Comparison of ENCODE assay signal across 10 mouse cellular contexts in genomic region chr6:100432688-100433533, GRCm38 (mm10).
DNase-seq lines count a peak whose midpoint lies in the region; ATAC-seq lines count a peak whose summit lies in the region.
"Had no signal": no experiment of that assay in that cellular context is flagged by ENCODE, and none has a peak within 500 bp of the region (broad histone marks: within the 10 kb centered on the region; RNA-seq: fewer than 3 reads in every experiment).

No protein-coding gene starts in this region.

- peaks cover 7% of the 10 kb centered on the region; the same call in 1 of the 2 replicates for H3K27me3 ChIP-seq in kidney, embryonic 16.5 days (ENCODE audit: insufficient read depth, low read length)
- H3K27me3 ChIP-seq in embryonic facial prominence, embryonic 14.5 days (replicated peaks; ENCODE audit: control insufficient read depth, insufficient read depth, low read length) = 0 out of 2 replicates have a peak, but pooled peaks cover 10% of the 10 kb centered on the region
- H3K27me3 ChIP-seq in liver, embryonic 11.5 days (replicated peaks; ENCODE audit: control insufficient read depth, insufficient read depth, low read length) = no peaks in the 10 kb centered on the region; the same call in 1 of the 2 replicates

- no peak for DNase-seq in kidney, adult 11 months
- DNase-seq in embryonic facial prominence, embryonic 14.5 days (ENCODE audit: low spot score) = peak; percentile 63
- no peak for DNase-seq in liver, embryonic 11.5 days (ENCODE audit: low spot score)
- DNase-seq in retina, embryonic 14.5 days (ENCODE audit: low spot score) = peak; percentile 83
- DNase-seq in thymus, postnatal 0 days (ENCODE audit: low spot score) = no peak
- DNase-seq in cerebellum, adult 18-20 months = no peak
- DNase-seq: adrenal gland, adult 8-10 months; thymus, postnatal 36 days had no signal

- peak; percentile 39 for ATAC-seq in kidney, embryonic 16.5 days (ENCODE audit: low FRiP score, low TSS enrichment)
- peak; percentile 60; the same call in 1 of the 2 replicates for ATAC-seq in embryonic facial prominence, embryonic 14.5 days (ENCODE audit: low read depth)
- peak; percentile 76 for ATAC-seq in liver, embryonic 11.5 days (replicated peaks; ENCODE audit: low FRiP score)
- no peak for ATAC-seq in erythroblast, adult 5-6 weeks (replicated peaks; ENCODE audit: low FRiP score, poor library complexity, severe bottlenecking)

- H3K9me3 ChIP-seq in kidney, embryonic 16.5 days (ENCODE audit: low read length) = no peaks in the 10 kb centered on the region
- no peaks in the 10 kb centered on the region for H3K9me3 ChIP-seq in embryonic facial prominence, embryonic 14.5 days (ENCODE audit: control insufficient read depth, low read length)
- H3K9me3 ChIP-seq in liver, embryonic 11.5 days (ENCODE audit: control insufficient read depth, low read length) = no peaks in the 10 kb centered on the region

- 22% methylated on average over 17 of the region's 17 CpGs for WGBS in kidney, embryonic 16.5 days
- 29% methylated on average over 17 of the region's 17 CpGs for WGBS in embryonic facial prominence, embryonic 14.5 days
- WGBS in liver, embryonic 11.5 days = 39% methylated on average over 17 of the region's 17 CpGs

- peaks cover 19% of the 10 kb centered on the region for H3K4me1 ChIP-seq in kidney, embryonic 16.5 days (ENCODE audit: insufficient read depth, low read length)
- H3K4me1 ChIP-seq in embryonic facial prominence, embryonic 14.5 days (ENCODE audit: control insufficient read depth, insufficient read depth, low read length) = peaks cover 15% of the 10 kb centered on the region
- H3K4me1 ChIP-seq in liver, embryonic 11.5 days (replicated peaks; ENCODE audit: control insufficient read depth, insufficient read depth, low read length) = peaks cover under 1% of the 10 kb centered on the region; the same call in 1 of the 2 replicates

- H3K36me3 ChIP-seq in kidney, embryonic 16.5 days (ENCODE audit: insufficient read depth, low read length) = no peaks in the 10 kb centered on the region
- H3K36me3 ChIP-seq in embryonic facial prominence, embryonic 14.5 days (ENCODE audit: control insufficient read depth, insufficient read depth, low read length) = no peaks in the 10 kb centered on the region
- H3K36me3 ChIP-seq in liver, embryonic 11.5 days (ENCODE audit: control insufficient read depth, insufficient read depth, low read length) = no peaks in the 10 kb centered on the region

- no peak overlapping the region for H3K27ac ChIP-seq in kidney, embryonic 16.5 days (ENCODE audit: low read length)
- no peak overlapping the region for H3K27ac ChIP-seq in embryonic facial prominence, embryonic 14.5 days (replicated peaks; ENCODE audit: low read depth, low read length)
- peak overlapping the region; percentile 29; the same call in 1 of the 2 replicates for H3K27ac ChIP-seq in liver, embryonic 11.5 days (ENCODE audit: low read depth, low read length)

- no peak overlapping the region for H3K4me2 ChIP-seq in kidney, embryonic 16.5 days (replicated peaks; ENCODE audit: low read depth, low read length)
- H3K4me2 ChIP-seq in embryonic facial prominence, embryonic 14.5 days (ENCODE audit: low read depth, low read length) = no peak overlapping the region
- no peak overlapping the region for H3K4me2 ChIP-seq in liver, embryonic 11.5 days

- H3K4me3 ChIP-seq in kidney, embryonic 16.5 days (ENCODE audit: low read length) = no peak overlapping the region
- H3K4me3 ChIP-seq in embryonic facial prominence, embryonic 14.5 days (ENCODE audit: low read depth, low read length) = no peak overlapping the region
- no peak overlapping the region for H3K4me3 ChIP-seq in liver, embryonic 11.5 days (ENCODE audit: low read depth, low read length)

- H3K9ac ChIP-seq in kidney, embryonic 16.5 days (replicated peaks; ENCODE audit: low read length) = 0 out of 2 replicates have a peak overlapping the region, but pooled peaks have one; percentile 13
- H3K9ac ChIP-seq in embryonic facial prominence, embryonic 14.5 days (ENCODE audit: low read depth, low read length) = no peak overlapping the region
- H3K9ac ChIP-seq in liver, embryonic 11.5 days (ENCODE audit: low read depth, low read length) = no peak overlapping the region

Comparison
In these comparisons a context has a peak if more than half of its experiments do, and no peak if none do; other contexts are left out.
1. DNase-seq: peak in embryonic facial prominence, embryonic 14.5 days (single experiment) and retina, embryonic 14.5 days (single experiment); none in kidney, adult 11 months (single experiment), liver, embryonic 11.5 days (single experiment), thymus, postnatal 0 days (single experiment) and cerebellum, adult 18-20 months (0 of 2).